Mouse (Mus musculus) MEL (cell line): ENCODE measurements around the gene Snapc4. TPM values are rescaled to one million over a fixed set of nuclear protein-coding genes. Genes with fewer than 3 reads are reported as not detected.

Experiments
- DNase-seq: peaks from one replicate; pipeline ENCODE4 v3.0.0; 2011; ENCODE audit warnings: low read depth, low spot score
- H3K27ac ChIP-seq: 2 replicates; pipeline ENCODE4 v1.5.1; 2012; ENCODE audit warnings: low read depth, mild to moderate bottlenecking, control low read depth, low read length, moderate library complexity; ENCODE audit not compliant: control insufficient read depth
- H3K27me3 ChIP-seq, 2 experiments: fragments of 150-350 bp in 1 of 2; sonication (generic) in 1 of 2; 2 replicates each; pipeline ENCODE4 v1.6.1; 2012; ENCODE audit warnings: low read length in 2 of 2, mild to moderate bottlenecking in 2 of 2, improper control_type of control experiment in 1 of 2, moderate library complexity in 1 of 2; ENCODE audit not compliant: insufficient read depth in 2 of 2, control insufficient read depth in 1 of 2
- H3K36me3 ChIP-seq, 2 experiments: 2 replicates each; pipeline ENCODE4 v1.6.1; 2012 to 2014; ENCODE audit warnings: low read length in 2 of 2, improper control_type of control experiment in 1 of 2, inconsistent platforms in 1 of 2, mild to moderate bottlenecking in 1 of 2; ENCODE audit not compliant: insufficient read depth in 2 of 2, control insufficient read depth in 1 of 2
- H3K4me1 ChIP-seq, 2 experiments: fragments of 150-350 bp in 1 of 2; sonication (generic) in 1 of 2; 2 replicates each; pipeline ENCODE4 v1.6.1; 2012; ENCODE audit warnings: low read length in 2 of 2, improper control_type of control experiment in 1 of 2, mild to moderate bottlenecking in 1 of 2; ENCODE audit not compliant: insufficient read depth in 2 of 2, control insufficient read depth in 1 of 2
- H3K4me3 ChIP-seq, 2 experiments: fragments of 150-350 bp in 1 of 2; sonication (generic) in 1 of 2; 2 replicates each; pipeline ENCODE4 v1.5.1; 2012; ENCODE audit warnings: low read depth in 2 of 2, low read length in 2 of 2, mild to moderate bottlenecking in 2 of 2, moderate library complexity in 2 of 2, control low read depth in 1 of 2, improper control_type of control experiment in 1 of 2; ENCODE audit not compliant: control insufficient read depth in 1 of 2, insufficient read depth in 1 of 2
- H3K79me2 ChIP-seq: 2 replicates; pipeline ENCODE4 v1.6.1; 2012; ENCODE audit warnings: mild to moderate bottlenecking, low read length, moderate library complexity; ENCODE audit not compliant: control insufficient read depth, poor library complexity, insufficient read depth
- H3K9ac ChIP-seq: 2 replicates; pipeline ENCODE4 v1.6.1; 2012; ENCODE audit warnings: low read depth, mild to moderate bottlenecking, control low read depth, low read length, moderate library complexity; ENCODE audit not compliant: control insufficient read depth, poor library complexity, severe bottlenecking
- H3K9me3 ChIP-seq: fragments of 150-350 bp; sonication (generic); replicated peaks from 2 replicates; pipeline ENCODE4 v1.6.1; 2012; ENCODE audit warnings: mild to moderate bottlenecking, low read length, improper control_type of control experiment, moderate library complexity; ENCODE audit not compliant: insufficient read depth
- BHLHE40 ChIP-seq: IDR thresholded peaks from 2 replicates; pipeline ENCODE4 v1.6.1; 2012; ENCODE audit warnings: low read depth, mild to moderate bottlenecking, inconsistent platforms, low read length, improper control_type of control experiment, borderline replicate concordance
- CHD1 ChIP-seq: IDR thresholded peaks from 2 replicates; pipeline ENCODE4 v1.6.1; 2012; ENCODE audit warnings: low read depth, mild to moderate bottlenecking, inconsistent platforms, low read length, improper control_type of control experiment
- CTCF ChIP-seq, 3 experiments: IDR thresholded peaks in 2 of 3; conservative IDR thresholded peaks in 1 of 3; 2 replicates each; pipeline ENCODE4 v1.5.1; 2011 to 2012; ENCODE audit warnings: low read length in 3 of 3, low read depth in 2 of 3, mild to moderate bottlenecking in 2 of 3, improper control_type of control experiment in 1 of 3, inconsistent platforms in 1 of 3, mixed read lengths in 1 of 3, moderate library complexity in 1 of 3; ENCODE audit not compliant: control insufficient read depth in 1 of 3, insufficient read depth in 1 of 3, poor library complexity in 1 of 3, severe bottlenecking in 1 of 3
- ETS1 ChIP-seq: IDR thresholded peaks from 2 replicates; pipeline ENCODE4 v1.6.1; 2012; ENCODE audit warnings: low read depth, mild to moderate bottlenecking, inconsistent platforms, low read length, improper control_type of control experiment, moderate library complexity
- GABPA ChIP-seq: IDR thresholded peaks from 2 replicates; pipeline ENCODE4 v1.6.1; 2012; ENCODE audit warnings: low read depth, mild to moderate bottlenecking, inconsistent platforms, low read length, improper control_type of control experiment, moderate library complexity
- JUND ChIP-seq: IDR thresholded peaks from 2 replicates; pipeline ENCODE4 v1.6.1; 2011; ENCODE audit warnings: low read depth, mild to moderate bottlenecking, improper control_type of control experiment, low read length
- MAZ ChIP-seq: IDR thresholded peaks from 2 replicates; pipeline ENCODE4 v1.6.1; 2012; ENCODE audit warnings: low read depth, mild to moderate bottlenecking, inconsistent platforms, low read length, improper control_type of control experiment
- MEF2A ChIP-seq: IDR thresholded peaks from 2 replicates; pipeline ENCODE4 v1.6.1; 2014; ENCODE audit warnings: low read depth, mild to moderate bottlenecking, inconsistent platforms, low read length, improper control_type of control experiment; ENCODE audit not compliant: poor library complexity, insufficient replicate concordance, severe bottlenecking; ENCODE audit errors: extremely low read depth
- MYB ChIP-seq: IDR thresholded peaks from 2 replicates; pipeline ENCODE4 v1.6.1; 2011; ENCODE audit warnings: mild to moderate bottlenecking, low read depth, low read length, improper control_type of control experiment
- MYC ChIP-seq: IDR thresholded peaks from 2 replicates; pipeline ENCODE4 v1.6.1; 2011; ENCODE audit warnings: low read depth, mild to moderate bottlenecking, low read length, improper control_type of control experiment, moderate library complexity
- POLR2AphosphoS5 ChIP-seq: IDR thresholded peaks from 2 replicates; pipeline ENCODE4 v1.6.1; 2012; ENCODE audit warnings: low read depth, borderline replicate concordance, mild to moderate bottlenecking, inconsistent platforms, low read length, moderate library complexity, mixed read lengths
- SIN3A ChIP-seq: IDR thresholded peaks from 2 replicates; pipeline ENCODE4 v1.6.1; 2012; ENCODE audit warnings: low read length, improper control_type of control experiment, inconsistent platforms
- SMC3 ChIP-seq: IDR thresholded peaks from 2 replicates; pipeline ENCODE4 v1.6.1; 2011; ENCODE audit warnings: low read depth, low read length, improper control_type of control experiment
- TAL1 ChIP-seq: IDR thresholded peaks from 2 replicates; pipeline ENCODE4 v1.6.1; 2012; ENCODE audit warnings: mild to moderate bottlenecking, inconsistent platforms, low read length, moderate library complexity, mixed read lengths
- ZKSCAN1 ChIP-seq: IDR thresholded peaks from 2 replicates; pipeline ENCODE4 v1.6.1; 2012; ENCODE audit warnings: low read depth, mild to moderate bottlenecking, inconsistent platforms, low read length, improper control_type of control experiment, moderate library complexity
- polyA plus RNA-seq, 2 experiments: library from polyadenylated mRNA; stranded (reverse) in 1 of 2; unstranded in 1 of 2; fragments of >175 nt in 1 of 2; fragments of >200 nt in 1 of 2; gene quantifications; 2 replicates each; pipeline versions ENCODE4 v1.2.1 to v1.2.4; 2012; ENCODE audit warnings: low replicate concordance in 2 of 2, low read depth in 1 of 2; ENCODE audit not compliant: insufficient read length in 2 of 2, insufficient read depth in 1 of 2, missing spikeins in 1 of 2
- total RNA-seq: library from RNA; depleted of rRNA; stranded (reverse); fragments of 300-350 nt; gene quantifications from 2 replicates; pipeline ENCODE4 v1.2.3, GENCODE M21; 2012

The Snapc4 gene
- total and polyA plus RNA-seq, 3 experiments = 49.3 to 57.6 TPM; not detected in 1

- TF ChIP-seq POLR2AphosphoS5 (no peak), MAZ (no peak), MEF2A (no peak)
These were observed 28.3 kb upstream of the Snapc4 start, which contains the start of gene Inpp5e (continued) for GRCm38 (mm10) chr2:26408515-26409356.

GRCm38 (mm10) chr2:26403306-26403705, 22.9 kb upstream of the Snapc4 start:
- DNase-seq = no peak
- TF ChIP-seq JUND = no peak
- no peak for TF ChIP-seq MAZ
- TF ChIP-seq ETS1 = no peak
- no peak for TF ChIP-seq SIN3A
- TF ChIP-seq CTCF (IDR thresholded peaks at IDR 0.05 in 2 of 3, conservative IDR thresholded peaks at IDR 0.05 in 1 of 3; ENCODE audit: control insufficient read depth in 1 of 3, insufficient read depth in 1 of 3, low read depth in 2 of 3, low read length in 3 of 3, poor library complexity in 1 of 3, severe bottlenecking in 1 of 3) = no peak
- no peak for TF ChIP-seq GABPA
- TF ChIP-seq MYB = no peak
- no peak for TF ChIP-seq BHLHE40
- no peak for TF ChIP-seq ZKSCAN1
- TF ChIP-seq CHD1 = no peak
- TF ChIP-seq TAL1 = no peak
- H3K36me3 ChIP-seq = no peaks in the 10 kb centered on the region; a peak in 2 of 4 replicates

GRCm38 (mm10) chr2:26402265-26402664, 21.8 kb upstream of the Snapc4 start:
- no peak for DNase-seq
- no peak overlapping the region for H3K4me3 ChIP-seq
- peaks cover 0 to 2% of the 10 kb centered on the region in 2 experiments; a peak in 2 of 4 replicates for H3K36me3 ChIP-seq
- no peak overlapping the region for H3K27ac ChIP-seq
- peaks cover 5% of the 10 kb centered on the region for H3K79me2 ChIP-seq
- no peak for TF ChIP-seq SMC3
- TF ChIP-seq MYC = no peak
- TF ChIP-seq MYB = no peak
- H3K9ac ChIP-seq = no peak overlapping the region
- no peaks in the 10 kb centered on the region for H3K27me3 ChIP-seq
- no peaks in the 10 kb centered on the region for H3K9me3 ChIP-seq
- H3K4me1 ChIP-seq = peaks cover 0 to 6% of the 10 kb centered on the region in 2 experiments; a peak in 2 of 4 replicates

More at GRCm38 (mm10) chr2:26403306-26403705, 22.9 kb upstream of the Snapc4 start:
- Histone ChIP-seq H3K4me3 (no peak overlapping the region), H3K9me3 (no peaks in the 10 kb centered on the region), H3K27ac (no peak overlapping the region), H3K9ac (no peak overlapping the region), H3K27me3 (no peaks in the 10 kb centered on the region), H3K4me1 (peaks cover 1 to 15% of the 10 kb centered on the region in 2 experiments; a peak in 3 of 4 replicates), H3K79me2 (peaks cover 12% of the 10 kb centered on the region)
